Mouse (Mus musculus): ENCODE data around the gene Slc25a41. TPM values are rescaled to one million over a fixed set of nuclear protein-coding genes. Genes with fewer than 3 reads are reported as not detected.

Gene Slc25a41
- polyA plus RNA-seq, 1 experiment: not detected

DNA sequence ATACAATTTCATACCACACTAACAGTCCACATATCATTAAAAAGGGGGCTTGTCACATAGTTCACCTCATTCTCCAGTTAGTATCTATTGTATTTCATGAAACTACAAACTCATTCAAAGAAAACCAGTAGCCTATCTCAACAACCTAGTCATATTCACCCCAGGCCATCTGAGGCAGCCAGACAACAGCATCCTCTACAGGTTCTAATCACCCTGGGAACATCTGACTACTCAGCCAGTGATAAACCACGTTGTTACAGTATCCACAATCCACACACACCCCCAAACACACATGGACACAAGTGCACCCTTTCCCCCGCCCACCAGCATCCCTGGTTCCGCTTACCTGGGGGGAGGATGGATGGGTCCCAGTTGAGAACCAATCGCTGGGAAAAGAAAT, 14.0 kb downstream of the Slc25a41 start:
- Histone ChIP-seq H3K27me3 (ENCODE audit: control insufficient read depth, insufficient read depth, low read length) (no peaks in the 10 kb centered on the region), H3K27ac (ENCODE audit: insufficient read depth, low read depth, low read length) (no peak overlapping the region), H3K4me3 (ENCODE audit: low read depth, low read length) (no peak overlapping the region), H3K4me1 (ENCODE audit: control insufficient read depth, insufficient read depth, insufficient read length, low read length) (peaks cover 9% of the 10 kb centered on the region), H3K36me3 (ENCODE audit: control insufficient read depth, insufficient read depth, low read length) (peaks cover 51% of the 10 kb centered on the region)
- TF ChIP-seq POLR2A (IDR thresholded peaks at IDR 0.05; ENCODE audit: low read depth, low read length): no peak
- 80% methylated on average over 4 of the region's 4 CpGs for WGBS

DNA sequence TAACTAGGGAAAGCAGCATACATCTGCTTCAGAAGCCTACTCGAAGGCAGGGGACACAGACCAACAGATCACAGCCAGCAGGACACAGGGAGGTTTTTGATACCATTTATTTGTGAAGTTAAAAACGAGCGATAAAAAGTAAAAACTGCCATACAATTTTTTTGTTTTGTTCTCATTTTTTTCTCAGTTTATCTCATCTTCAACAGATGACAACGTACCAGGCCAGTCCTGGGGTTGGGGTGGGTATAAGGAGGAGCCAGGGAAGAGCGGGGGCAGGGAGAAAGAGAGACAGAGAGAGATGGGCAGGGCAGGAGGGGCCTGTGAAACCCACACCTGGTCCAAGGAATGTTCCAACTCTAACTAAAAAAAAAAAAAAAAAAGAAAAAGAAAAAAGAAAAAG, 20.5 kb downstream of the Slc25a41 start:
- Histone ChIP-seq H3K4me1 (ENCODE audit: control insufficient read depth, insufficient read depth, insufficient read length, low read length) (no peaks in the 10 kb centered on the region), H3K27me3 (ENCODE audit: control insufficient read depth, insufficient read depth, low read length) (no peaks in the 10 kb centered on the region), H3K27ac (ENCODE audit: insufficient read depth, low read depth, low read length) (no peak overlapping the region), H3K4me3 (ENCODE audit: low read depth, low read length) (no peak overlapping the region), H3K36me3 (ENCODE audit: control insufficient read depth, insufficient read depth, low read length) (peaks cover 41% of the 10 kb centered on the region)
- WGBS: 82% methylated on average over 5 of the region's 5 CpGs
- TF ChIP-seq CTCF (IDR thresholded peaks at IDR 0.05; ENCODE audit: extremely low read depth, insufficient read length, insufficient replicate concordance, low read depth, low read length) (no peak), POLR2A (IDR thresholded peaks at IDR 0.05; ENCODE audit: low read depth, low read length) (no peak)

DNA sequence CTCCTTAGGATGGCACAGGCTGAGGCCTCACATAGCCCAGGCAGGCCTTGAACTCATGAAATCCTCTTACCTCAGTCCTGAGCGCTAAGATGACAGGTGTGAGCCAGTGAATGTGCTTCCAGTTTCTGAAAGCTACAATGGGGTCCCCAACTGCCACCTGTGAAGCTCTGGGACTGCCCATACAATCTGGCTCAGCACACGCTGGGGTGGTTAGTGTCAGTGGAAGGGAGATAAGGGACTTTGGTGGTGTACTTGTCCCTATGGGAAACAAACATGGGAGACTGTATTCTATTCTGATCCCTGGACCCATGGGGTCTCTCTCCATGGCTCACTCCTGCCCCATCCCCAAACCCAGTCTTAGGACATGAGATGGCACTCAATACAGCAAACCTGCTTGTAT, 21.8 kb downstream of the Slc25a41 start:
- Histone ChIP-seq H3K4me1 (ENCODE audit: control insufficient read depth, insufficient read depth, insufficient read length, low read length) (no peaks in the 10 kb centered on the region), H3K27ac (ENCODE audit: insufficient read depth, low read depth, low read length) (no peak overlapping the region), H3K36me3 (ENCODE audit: control insufficient read depth, insufficient read depth, low read length) (peaks cover 29% of the 10 kb centered on the region), H3K27me3 (ENCODE audit: control insufficient read depth, insufficient read depth, low read length) (no peaks in the 10 kb centered on the region), H3K4me3 (ENCODE audit: low read depth, low read length) (no peak overlapping the region)
- TF ChIP-seq POLR2A (IDR thresholded peaks at IDR 0.05; ENCODE audit: low read depth, low read length) (no peak), CTCF (IDR thresholded peaks at IDR 0.05; ENCODE audit: extremely low read depth, insufficient read length, insufficient replicate concordance, low read depth, low read length) (no peak)
- 80% methylated on average over 2 of the region's 2 CpGs for WGBS

DNA sequence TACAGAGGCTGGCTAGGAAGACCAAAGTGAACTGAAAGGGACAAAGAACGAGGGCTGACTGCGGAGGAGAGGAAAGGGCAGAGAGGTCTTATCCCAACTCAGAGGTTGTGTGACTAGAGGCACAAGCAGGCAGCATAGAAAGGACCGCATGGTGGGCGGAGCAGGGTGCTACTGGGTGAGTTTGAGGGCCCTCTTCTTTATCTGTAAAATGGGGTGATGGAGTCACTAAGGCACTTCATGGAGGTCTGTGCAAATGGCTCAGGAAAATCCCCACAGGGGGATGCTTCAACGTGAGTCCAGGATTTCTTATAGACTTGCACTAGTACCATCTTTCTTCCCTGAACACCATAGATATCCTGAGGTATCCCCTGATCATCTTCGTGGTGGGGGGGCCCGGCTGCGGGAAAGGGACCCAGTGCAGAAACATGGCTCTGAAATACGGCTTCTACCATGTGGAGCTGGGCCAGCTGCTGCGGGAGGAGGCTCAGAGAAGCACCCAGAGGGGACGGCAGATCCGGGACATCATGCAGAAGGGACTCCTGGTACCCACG, 29.1 kb downstream of the Slc25a41 start:
- H3K36me3 ChIP-seq (ENCODE audit: control insufficient read depth, insufficient read depth, low read length): peaks cover 10% of the 10 kb centered on the region
- H3K4me3 ChIP-seq (ENCODE audit: low read depth, low read length): no peak overlapping the region
- TF ChIP-seq CTCF (IDR thresholded peaks at IDR 0.05; ENCODE audit: extremely low read depth, insufficient read length, insufficient replicate concordance, low read depth, low read length) (no peak), POLR2A (IDR thresholded peaks at IDR 0.05; ENCODE audit: low read depth, low read length) (no peak)
- H3K4me1 ChIP-seq (ENCODE audit: control insufficient read depth, insufficient read depth, insufficient read length, low read length): peaks cover 7% of the 10 kb centered on the region; the same call in 1 of the 2 replicates
- no peak overlapping the region for H3K27ac ChIP-seq (ENCODE audit: insufficient read depth, low read depth, low read length)
- WGBS: 80% methylated on average over 13 of the region's 13 CpGs
- H3K27me3 ChIP-seq (ENCODE audit: control insufficient read depth, insufficient read depth, low read length): no peaks in the 10 kb centered on the region

DNA sequence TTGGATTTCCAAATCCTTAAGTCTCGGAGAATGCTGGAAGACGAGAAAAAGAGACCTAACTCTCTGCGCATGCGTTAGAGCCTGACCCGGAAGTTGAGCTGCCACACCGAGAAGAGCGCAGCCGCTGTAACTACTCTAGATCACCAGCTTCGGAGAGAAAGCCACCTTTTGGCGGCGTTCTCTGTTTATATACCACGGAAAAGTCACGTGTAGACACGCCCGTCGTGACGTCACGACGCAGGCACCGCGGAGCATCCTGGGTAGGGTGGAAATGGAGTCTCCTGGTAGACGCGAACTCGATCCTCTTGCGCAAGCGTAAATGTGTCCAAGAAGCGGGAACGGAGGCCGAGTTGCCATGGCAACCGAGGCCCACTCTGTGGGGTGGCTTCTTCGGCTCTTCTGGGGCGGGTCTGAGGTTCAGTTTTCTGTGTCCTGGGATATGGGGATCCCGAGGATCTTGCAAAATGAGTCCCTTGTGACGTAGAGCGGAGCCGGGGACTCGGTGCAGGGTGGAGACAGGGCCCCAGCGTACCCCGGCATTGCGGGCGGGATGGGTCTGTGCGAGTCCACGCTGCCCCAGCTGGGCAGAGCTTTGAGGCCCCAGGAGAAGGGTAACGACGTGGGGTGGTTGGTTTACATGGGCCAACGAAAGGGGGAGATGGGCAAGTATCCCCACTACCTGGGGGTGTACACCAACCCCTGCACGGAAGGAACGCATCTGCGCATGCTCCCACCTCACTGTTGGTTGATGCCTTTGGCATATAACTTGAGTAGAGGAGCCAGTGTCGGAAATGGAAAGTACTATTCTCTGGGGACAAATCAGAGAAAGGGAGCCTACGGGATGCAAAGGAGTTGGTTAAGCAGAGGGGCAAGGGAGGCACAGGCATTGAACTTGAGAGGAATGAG, 30.0 kb downstream of the Slc25a41 start, which contains the start of the genes Gtf2f1 and Gm17949:
Gtf2f1 (minus strand) TSS at position 53 of the 906 bp plus-strand sequence.
Gm17949 (plus strand) TSS at position 234 of the 906 bp plus-strand sequence.
- no peak for TF ChIP-seq CTCF (IDR thresholded peaks at IDR 0.05; ENCODE audit: extremely low read depth, insufficient read length, insufficient replicate concordance, low read depth, low read length)
- peak; percentile 99 for TF ChIP-seq POLR2A (IDR thresholded peaks at IDR 0.05; ENCODE audit: low read depth, low read length)
- H3K27me3 ChIP-seq (ENCODE audit: control insufficient read depth, insufficient read depth, low read length): no peaks in the 10 kb centered on the region
- H3K27ac ChIP-seq (ENCODE audit: insufficient read depth, low read depth, low read length): peak within 1 kb of the TSS; percentile 63
- peaks cover 7% of the 10 kb centered on the region; the same call in 1 of the 2 replicates for H3K4me1 ChIP-seq (ENCODE audit: control insufficient read depth, insufficient read depth, insufficient read length, low read length)
- peaks cover 18% of the 10 kb centered on the region for H3K36me3 ChIP-seq (ENCODE audit: control insufficient read depth, insufficient read depth, low read length)
- 1% methylated on average over 51 of the region's 51 CpGs for WGBS
- peak within 1 kb of the TSS; percentile 81 for H3K4me3 ChIP-seq (ENCODE audit: low read depth, low read length)

DNA sequence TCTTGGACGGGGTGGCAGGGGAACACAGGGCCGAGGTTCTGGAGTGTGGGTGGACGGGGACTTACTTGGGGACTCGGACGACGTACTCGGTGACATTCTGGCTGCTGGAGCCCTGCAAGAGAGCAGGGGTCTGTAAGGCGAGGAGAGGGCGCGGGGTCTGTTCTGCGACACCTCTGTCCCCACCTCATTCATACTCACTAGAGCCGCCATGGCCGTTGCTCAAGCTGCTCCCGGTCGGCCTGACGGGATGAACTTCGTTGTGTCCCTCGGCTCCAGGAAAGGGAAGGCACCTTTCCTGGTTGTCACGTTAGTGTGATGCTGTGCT, 30.6 kb downstream of the Slc25a41 start:
- WGBS: 0% methylated on average over 19 of the region's 19 CpGs
- Histone ChIP-seq H3K4me3 (ENCODE audit: low read depth, low read length) (peak overlapping the region; percentile 81), H3K27me3 (ENCODE audit: control insufficient read depth, insufficient read depth, low read length) (no peaks in the 10 kb centered on the region), H3K27ac (ENCODE audit: insufficient read depth, low read depth, low read length) (peak overlapping the region; percentile 63), H3K36me3 (ENCODE audit: control insufficient read depth, insufficient read depth, low read length) (peaks cover 24% of the 10 kb centered on the region), H3K4me1 (ENCODE audit: control insufficient read depth, insufficient read depth, insufficient read length, low read length) (peaks cover 7% of the 10 kb centered on the region; the same call in 1 of the 2 replicates)
- no peak for TF ChIP-seq POLR2A (IDR thresholded peaks at IDR 0.05; ENCODE audit: low read depth, low read length)
- no peak for TF ChIP-seq CTCF (IDR thresholded peaks at IDR 0.05; ENCODE audit: extremely low read depth, insufficient read length, insufficient replicate concordance, low read depth, low read length)
